Mouse (Mus musculus): ENCODE data around the gene Ablim1. TPM values are rescaled to one million over a fixed set of nuclear protein-coding genes. Genes with fewer than 3 reads are reported as not detected.

Gene Ablim1
- total and polyA plus RNA-seq, 3 experiments: 15.8 to 39.9 (median 33.6) TPM

- no peak for DNase-seq
Measured at GRCm38 (mm10) chr19:57264296-57264947, 50.3 kb downstream of the Ablim1 start.

GRCm38 (mm10) chr19:57257801-57258200 is 56.9 kb downstream of the Ablim1 start:
- DNase-seq: no peak

GRCm38 (mm10) chr19:57256666-57257065 is 58.1 kb downstream of the Ablim1 start:
- no peak for DNase-seq

- no peak for DNase-seq
Measured at GRCm38 (mm10) chr19:57255157-57255556, 59.6 kb downstream of the Ablim1 start.

GRCm38 (mm10) chr19:57252692-57253448 is 61.8 kb downstream of the Ablim1 start:
- DNase-seq: no peak

GRCm38 (mm10) chr19:57248781-57249180 is 65.9 kb downstream of the Ablim1 start:
- no peak for DNase-seq

GRCm38 (mm10) chr19:57247221-57247620 is 67.5 kb downstream of the Ablim1 start:
- no peak for DNase-seq

GRCm38 (mm10) chr19:57244281-57244680 is 70.4 kb downstream of the Ablim1 start:
- DNase-seq: no peak

- peak; percentile 68 for DNase-seq
Measured at GRCm38 (mm10) chr19:57243606-57244005, 71.1 kb downstream of the Ablim1 start.

- DNase-seq: peak; percentile 37
Measured at GRCm38 (mm10) chr19:57243191-57243590, 71.5 kb downstream of the Ablim1 start.

GRCm38 (mm10) chr19:57241363-57242192 is 73.1 kb downstream of the Ablim1 start:
- DNase-seq: no peak

- DNase-seq: no peak
Measured at GRCm38 (mm10) chr19:57240259-57240658, 74.5 kb downstream of the Ablim1 start.

GRCm38 (mm10) chr19:57239176-57239784 is 75.4 kb downstream of the Ablim1 start:
- DNase-seq: peak; percentile 80

- peak; percentile 31 for DNase-seq
Measured at GRCm38 (mm10) chr19:57238461-57238860, 76.3 kb downstream of the Ablim1 start.

- no peak for DNase-seq
Measured at GRCm38 (mm10) chr19:57237534-57237933, 77.2 kb downstream of the Ablim1 start.

- no peak for DNase-seq
Measured at GRCm38 (mm10) chr19:57236647-57237046, 78.1 kb downstream of the Ablim1 start.

GRCm38 (mm10) chr19:57235931-57236330 is 78.8 kb downstream of the Ablim1 start:
- no peak for DNase-seq

GRCm38 (mm10) chr19:57230996-57231395 is 83.7 kb downstream of the Ablim1 start:
- DNase-seq: no peak

GRCm38 (mm10) chr19:57229161-57229560 is 85.6 kb downstream of the Ablim1 start:
- no peak for DNase-seq

- DNase-seq: peak; percentile 74
Measured at GRCm38 (mm10) chr19:57228576-57228975, 86.1 kb downstream of the Ablim1 start.

GRCm38 (mm10) chr19:57224390-57224789 is 90.3 kb downstream of the Ablim1 start:
- DNase-seq: no peak

- peak; percentile 43 for DNase-seq
Measured at GRCm38 (mm10) chr19:57223686-57224085, 91.0 kb downstream of the Ablim1 start.

All from adrenal gland, adult 2 months (tissue).